17 mouse cellular contexts compared by ENCODE assay signal in the genomic region with DNA sequence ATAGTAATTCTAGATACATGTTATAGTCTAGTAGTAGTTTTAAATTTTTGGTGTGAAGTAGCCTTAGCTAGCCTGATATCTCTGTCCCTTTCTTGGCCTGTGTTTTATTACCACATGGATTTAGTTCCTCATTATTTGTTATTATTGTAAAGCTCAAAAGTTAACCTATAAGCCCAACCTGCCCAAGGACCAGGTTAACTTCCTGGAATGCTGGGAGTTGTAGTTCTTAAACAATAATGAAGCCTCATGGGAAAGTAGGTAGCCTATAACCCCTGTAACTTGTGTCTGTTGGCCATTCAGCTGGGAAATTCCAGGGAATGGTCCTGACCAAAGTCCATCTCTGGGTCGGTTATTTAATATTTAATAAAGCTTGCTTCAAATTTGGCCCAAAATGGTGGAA.
"Had no signal": no experiment of that assay in that cellular context is flagged by ENCODE, and none has a peak within 500 bp of the region (broad histone marks: within the 10 kb centered on the region; RNA-seq: fewer than 3 reads in every experiment).

No protein-coding gene starts in this region.

- H3K36me3 ChIP-seq: lung, embryonic 15.5 days; midbrain, embryonic 13.5 days; midbrain, embryonic 15.5 days; neural tube, embryonic 12.5 days; stomach, embryonic 15.5 days had no signal

- DNase-seq: liver, postnatal 0 days; lung, adult 2 months; lung, postnatal 14 days; lung, postnatal 36 days; right cerebral cortex, postnatal 14 days; thymus, adult 2 months; thymus, postnatal 25 days; thymus, postnatal 4 days had no signal

- H3K4me2 ChIP-seq: lung, embryonic 15.5 days; midbrain, embryonic 13.5 days; midbrain, embryonic 15.5 days; neural tube, embryonic 12.5 days; stomach, embryonic 15.5 days had no signal

- H3K27ac ChIP-seq: lung, embryonic 15.5 days; macrophage; midbrain, embryonic 13.5 days; midbrain, embryonic 15.5 days; neural tube, embryonic 12.5 days; stomach, embryonic 15.5 days; stomach, postnatal 0 days had no signal

- H3K27me3 ChIP-seq: lung, embryonic 15.5 days; midbrain, embryonic 15.5 days; neural tube, embryonic 12.5 days; stomach, embryonic 15.5 days had no signal

- H3K9ac ChIP-seq: liver, postnatal 0 days; lung, embryonic 15.5 days; midbrain, embryonic 13.5 days; midbrain, embryonic 15.5 days; neural tube, embryonic 12.5 days; stomach, embryonic 15.5 days had no signal

- ATAC-seq: liver, postnatal 0 days; lung, postnatal 0 days; midbrain, embryonic 13.5 days; midbrain, embryonic 15.5 days had no signal

- H3K4me1 ChIP-seq: lung, embryonic 15.5 days; megakaryocyte, embryonic 14.5 days; stomach, embryonic 15.5 days had no signal

- H3K4me3 ChIP-seq: lung, embryonic 15.5 days; megakaryocyte, embryonic 14.5 days; midbrain, embryonic 13.5 days; midbrain, embryonic 15.5 days; neural tube, embryonic 12.5 days; stomach, embryonic 15.5 days had no signal

- H3K9me3 ChIP-seq: lung, embryonic 15.5 days; midbrain, embryonic 13.5 days; midbrain, embryonic 15.5 days; neural tube, embryonic 12.5 days; stomach, embryonic 15.5 days had no signal
